Mouse (Mus musculus) layer of hippocampus, adult 18-20 months (tissue): Measurements from ENCODE around the gene Kdm4d. TPM values are rescaled to one million over a fixed set of nuclear protein-coding genes. Genes with fewer than 3 reads are reported as not detected.
"Not testable (repeated sequence)": the region's sequence is repeated elsewhere in the genome, so short reads cannot be mapped to it uniquely, and the experiment has no call there.

Experiments used
- DNase-seq, 2 experiments: peaks; one replicate each; pipeline ENCODE4 v3.0.0; 2022; ENCODE audit warnings: low spot score in 2 of 2
- long read RNA-seq: library from polyadenylated mRNA; stranded (forward); transcript quantifications from one replicate; pipeline ENCODE4 v2.0.0, GENCODE M21; 2021
- total RNA-seq, 2 experiments: library from RNA; stranded (reverse); gene quantifications; 2 replicates each; pipeline ENCODE4 v1.2.3; 2021

Gene Kdm4d
- total RNA-seq = 1 to 10 TPM; 1.3 to 1.5 TPM
- long read RNA-seq = 0 reads

GRCm38 (mm10) chr9:14500023-14500915 is at the start of gene Kdm4d, which contains the start of gene Cwc15:
Kdm4d (minus strand) TSS chr9:14500482.
Cwc15 (plus strand) TSS chr9:14500617.
- DNase-seq = peak; percentile 92 to 97

GRCm38 (mm10) chr9:14548366-14548761 is 48.1 kb upstream of the Kdm4d start:
- DNase-seq = no peak

- DNase-seq = no peak
Observed at GRCm38 (mm10) chr9:14547584-14548365, 47.5 kb upstream of the Kdm4d start.

GRCm38 (mm10) chr9:14544034-14544757 is 43.9 kb upstream of the Kdm4d start:
- DNase-seq = no peak

GRCm38 (mm10) chr9:14534833-14535456 is 34.7 kb upstream of the Kdm4d start:
- DNase-seq = no peak

- DNase-seq = no peak
Observed at GRCm38 (mm10) chr9:14533659-14534058, 33.4 kb upstream of the Kdm4d start.

GRCm38 (mm10) chr9:14532283-14532682 is 32.0 kb upstream of the Kdm4d start:
- DNase-seq = no peak

- DNase-seq = no peak
Observed at GRCm38 (mm10) chr9:14530004-14530403, 29.7 kb upstream of the Kdm4d start.

- DNase-seq = peak; percentile 70 to 91
Observed at GRCm38 (mm10) chr9:14523408-14524043, 23.2 kb upstream of the Kdm4d start.

- no peak for DNase-seq
Observed at GRCm38 (mm10) chr9:14521695-14522094, 21.4 kb upstream of the Kdm4d start.

- DNase-seq = no peak
Observed at GRCm38 (mm10) chr9:14520971-14521670, 20.8 kb upstream of the Kdm4d start.

- no peak for DNase-seq
Observed at GRCm38 (mm10) chr9:14518105-14518504, 17.8 kb upstream of the Kdm4d start.

GRCm38 (mm10) chr9:14517296-14517695 is 17.0 kb upstream of the Kdm4d start:
- DNase-seq = no peak

- DNase-seq = peak in 1 of 2 experiments; percentile 62
Observed at GRCm38 (mm10) chr9:14512633-14513445, 12.6 kb upstream of the Kdm4d start.

- DNase-seq = peak in 1 of 2 experiments; percentile 13
Observed at GRCm38 (mm10) chr9:14500916-14501424, 688 bp upstream of the Kdm4d start.

- DNase-seq = no peak
Observed at GRCm38 (mm10) chr9:14498896-14499705, 1.2 kb downstream of the Kdm4d start.

- not testable (repeated sequence) for DNase-seq
Observed at GRCm38 (mm10) chr9:14463668-14464067, 36.6 kb downstream of the Kdm4d start.

GRCm38 (mm10) chr9:14462536-14462935 is 37.7 kb downstream of the Kdm4d start:
- DNase-seq = not testable (repeated sequence)
